Mouse (Mus musculus) megakaryocyte, embryonic 14.5 days (primary cell): ENCODE measurements at regions not wholly inside any gene's neighbourhood (a gene's known extent, or its start where the extent isn't known, plus 50 kb on each side); places are given as distances from the start of the nearest gene placed in this dataset.
"Not testable (repeated sequence)": the region's sequence is repeated elsewhere in the genome, so short reads cannot be mapped to it uniquely, and the experiment has no call there.

Experiments used
- H3K27me3 ChIP-seq: replicated peaks from 2 replicates; pipeline ENCODE3; 2012; ENCODE audit warnings: inconsistent platforms
- H3K36me3 ChIP-seq: replicated peaks from 2 replicates; pipeline ENCODE3; 2012; ENCODE audit warnings: low read length, inconsistent platforms, mixed read lengths
- H3K4me1 ChIP-seq: 2 replicates; pipeline ENCODE4 v1.6.1; 2012; ENCODE audit warnings: inconsistent platforms
- H3K4me3 ChIP-seq: replicated peaks from 2 replicates; pipeline ENCODE3; 2012; ENCODE audit warnings: moderate library complexity, mild to moderate bottlenecking, inconsistent platforms
- H3K9me3 ChIP-seq: 2 replicates; pipeline ENCODE4 v1.6.1; 2012; ENCODE audit warnings: inconsistent platforms
- FLI1 ChIP-seq: IDR thresholded peaks from 2 replicates; pipeline ENCODE4 v1.6.1; 2012; ENCODE audit warnings: low read length, inconsistent platforms, mixed read lengths
- GATA1 ChIP-seq: IDR thresholded peaks from 3 replicates; pipeline ENCODE4 v1.6.1; 2012; ENCODE audit warnings: mixed read lengths, low read length, inconsistent platforms, borderline replicate concordance

- not testable (repeated sequence) for H3K4me3 ChIP-seq, H3K4me1 ChIP-seq, H3K36me3 ChIP-seq, H3K9me3 ChIP-seq, H3K27me3 ChIP-seq
Measured at GRCm38 (mm10) chr14:19080001-19080400, 185.9 kb upstream of the Ube2e2 start.

- H3K4me3 ChIP-seq: peak overlapping the region; percentile 75
- H3K27me3 ChIP-seq: peaks cover 2% of the 10 kb centered on the region
- peaks cover 7% of the 10 kb centered on the region; the same call in 1 of the 2 replicates for H3K4me1 ChIP-seq
Measured at GRCm38 (mm10) chr14:19041984-19042760, 148.1 kb upstream of the Ube2e2 start.

GRCm38 (mm10) chr14:19020102-19020501, 126.0 kb upstream of the Ube2e2 start:
- H3K4me3 ChIP-seq: no peak overlapping the region
- no peaks in the 10 kb centered on the region for H3K4me1 ChIP-seq
- TF ChIP-seq FLI1 (no peak), GATA1 (no peak)

More at GRCm38 (mm10) chr14:19041984-19042760, 148.1 kb upstream of the Ube2e2 start:
- TF ChIP-seq GATA1 (no peak), FLI1 (no peak)
- peaks cover 13% of the 10 kb centered on the region for H3K9me3 ChIP-seq
- no peaks in the 10 kb centered on the region for H3K36me3 ChIP-seq

GRCm38 (mm10) chr14:19015406-19015805, 121.3 kb upstream of the Ube2e2 start:
- TF ChIP-seq GATA1: no peak
- TF ChIP-seq FLI1: no peak
- Histone ChIP-seq H3K4me3 (no peak overlapping the region), H3K27me3 (no peaks in the 10 kb centered on the region), H3K4me1 (no peaks in the 10 kb centered on the region), H3K9me3 (no peaks in the 10 kb centered on the region), H3K36me3 (no peaks in the 10 kb centered on the region)

More at GRCm38 (mm10) chr14:19020102-19020501, 126.0 kb upstream of the Ube2e2 start:
- no peaks in the 10 kb centered on the region for H3K9me3 ChIP-seq
- H3K27me3 ChIP-seq: no peaks in the 10 kb centered on the region
- H3K36me3 ChIP-seq: no peaks in the 10 kb centered on the region

- H3K4me1 ChIP-seq, H3K9me3 ChIP-seq, H3K4me3 ChIP-seq, H3K36me3 ChIP-seq, H3K27me3 ChIP-seq: not testable (repeated sequence)
Measured at GRCm38 (mm10) chr14:19013558-19013957, 119.5 kb upstream of the Ube2e2 start.

GRCm38 (mm10) chr14:18983901-18984300, 89.8 kb upstream of the Ube2e2 start:
- Histone ChIP-seq H3K36me3 (no peaks in the 10 kb centered on the region), H3K4me3 (no peak overlapping the region), H3K4me1 (no peaks in the 10 kb centered on the region), H3K27me3 (no peaks in the 10 kb centered on the region), H3K9me3 (no peaks in the 10 kb centered on the region)
- TF ChIP-seq FLI1 (no peak), GATA1 (no peak)

- no peak for TF ChIP-seq GATA1
- TF ChIP-seq FLI1: no peak
- Histone ChIP-seq H3K36me3 (no peaks in the 10 kb centered on the region), H3K9me3 (no peaks in the 10 kb centered on the region), H3K4me1 (no peaks in the 10 kb centered on the region), H3K4me3 (no peak overlapping the region), H3K27me3 (no peaks in the 10 kb centered on the region)
Measured at GRCm38 (mm10) chr14:18963864-18964263, 69.8 kb upstream of the Ube2e2 start.

GRCm38 (mm10) chr14:18963287-18963686, 69.2 kb upstream of the Ube2e2 start:
- Histone ChIP-seq H3K9me3 (no peaks in the 10 kb centered on the region), H3K4me1 (no peaks in the 10 kb centered on the region), H3K27me3 (no peaks in the 10 kb centered on the region)

More at GRCm38 (mm10) chr14:18963287-18963686, 69.2 kb upstream of the Ube2e2 start:
- TF ChIP-seq GATA1 (no peak), FLI1 (no peak)
- Histone ChIP-seq H3K4me3 (no peak overlapping the region), H3K36me3 (no peaks in the 10 kb centered on the region)
